Mouse (Mus musculus) liver, embryonic 12.5 days (tissue): ENCODE results near the gene Tpst2. TPM values are rescaled to one million over a fixed set of nuclear protein-coding genes. Genes with fewer than 3 reads are reported as not detected.

Source experiments
- ATAC-seq: fragments of 200-750 bp; cut with Nextera tagmentation; 2 replicates; pipeline ENCODE4 v1.8.0; 2017; ENCODE audit warnings: moderate number of reproducible peaks, mild to moderate bottlenecking, moderate library complexity
- H3K27ac ChIP-seq: fragments of 300-500 bp; sonication (generic); 2 replicates; pipeline ENCODE4 v1.5.1; 2016; ENCODE audit warnings: mild to moderate bottlenecking
- H3K27me3 ChIP-seq: fragments of 300-500 bp; sonication (generic); replicated peaks from 2 replicates; pipeline ENCODE4 v1.6.1; 2016; ENCODE audit warnings: mild to moderate bottlenecking, moderate library complexity
- H3K36me3 ChIP-seq: fragments of 300-500 bp; sonication (generic); 2 replicates; pipeline ENCODE4 v1.6.1; 2016; ENCODE audit warnings: mild to moderate bottlenecking, moderate library complexity
- H3K4me1 ChIP-seq: fragments of 300-500 bp; sonication (generic); 2 replicates; pipeline ENCODE4 v1.6.1; 2016
- H3K4me2 ChIP-seq: fragments of 300-500 bp; sonication (generic); 2 replicates; pipeline ENCODE4 v1.6.1; 2016; ENCODE audit warnings: mild to moderate bottlenecking, moderate library complexity
- H3K4me3 ChIP-seq: fragments of 300-500 bp; sonication (generic); 2 replicates; pipeline ENCODE4 v1.5.1; 2016; ENCODE audit warnings: mild to moderate bottlenecking, moderate library complexity
- H3K9ac ChIP-seq: fragments of 300-500 bp; sonication (generic); 2 replicates; pipeline ENCODE4 v1.6.1; 2016; ENCODE audit warnings: mild to moderate bottlenecking, moderate library complexity
- H3K9me3 ChIP-seq: fragments of 300-500 bp; sonication (generic); replicated peaks from 2 replicates; pipeline ENCODE4 v1.6.1; 2016; ENCODE audit warnings: mild to moderate bottlenecking, moderate library complexity
- WGBS: fragments of 180-500 bp; shearing (Covaris S2); methylation state at CpG from one replicate; pipeline ENCODE4 v1.1.7; 2016; ENCODE audit not compliant: insufficient replicate concordance; 5-methylcytosine and 5-hydroxymethylcytosine counted together
- polyA plus RNA-seq: library from polyadenylated mRNA; unstranded; fragments of >200 nt; fragmentation: Nextera tagmentation; extraction: Ambion mirVana; gene quantifications from 2 replicates; pipeline ENCODE4 v1.2.1, GENCODE M21; 2016

The Tpst2 gene
- polyA plus RNA-seq, 1 experiment from 2014 or later: 45.1 TPM

- Histone ChIP-seq H3K9me3 (no peaks in the 10 kb centered on the region), H3K27me3 (peaks cover 14% of the 10 kb centered on the region), H3K4me2 (no peak overlapping the region), H3K27ac (no peak overlapping the region), H3K9ac (no peak overlapping the region), H3K4me1 (peaks cover 26% of the 10 kb centered on the region), H3K36me3 (no peaks in the 10 kb centered on the region), H3K4me3 (no peak overlapping the region)
- WGBS: 80% methylated on average over 3 of the region's 3 CpGs
- ATAC-seq: no peak
These were observed 18.6 kb upstream of the Tpst2 start for GRCm38 (mm10) chr5:112257896-112258295.

- Histone ChIP-seq H3K27me3 (peaks cover 14% of the 10 kb centered on the region), H3K27ac (no peak overlapping the region), H3K4me3 (no peak overlapping the region), H3K9me3 (no peaks in the 10 kb centered on the region), H3K36me3 (no peaks in the 10 kb centered on the region), H3K9ac (no peak overlapping the region), H3K4me2 (no peak overlapping the region), H3K4me1 (peaks cover 14% of the 10 kb centered on the region)
- ATAC-seq: no peak
- 58% methylated on average over 16 of the region's 16 CpGs for WGBS
These were observed 16.4 kb upstream of the Tpst2 start for GRCm38 (mm10) chr5:112259862-112260650.

GRCm38 (mm10) chr5:112260818-112261217 lies 15.7 kb upstream of the Tpst2 start:
- no peak for ATAC-seq
- WGBS: 51% methylated on average over 3 of the region's 3 CpGs

GRCm38 (mm10) chr5:112264099-112264498 lies 12.4 kb upstream of the Tpst2 start:
- 72% methylated on average over 7 of the region's 7 CpGs for WGBS

More at GRCm38 (mm10) chr5:112260818-112261217, 15.7 kb upstream of the Tpst2 start:
- Histone ChIP-seq H3K36me3 (no peaks in the 10 kb centered on the region), H3K4me2 (no peak overlapping the region), H3K27me3 (peaks cover 14% of the 10 kb centered on the region), H3K9me3 (no peaks in the 10 kb centered on the region), H3K27ac (no peak overlapping the region), H3K4me3 (no peak overlapping the region), H3K4me1 (peaks cover 19% of the 10 kb centered on the region), H3K9ac (no peak overlapping the region)

GRCm38 (mm10) chr5:112265110-112265509 lies 11.4 kb upstream of the Tpst2 start:
- Histone ChIP-seq H3K36me3 (no peaks in the 10 kb centered on the region), H3K4me3 (no peak overlapping the region), H3K27me3 (peaks cover 30% of the 10 kb centered on the region), H3K4me2 (peak overlapping the region; percentile 56), H3K4me1 (peaks cover 51% of the 10 kb centered on the region), H3K9ac (no peak overlapping the region), H3K27ac (no peak overlapping the region), H3K9me3 (no peaks in the 10 kb centered on the region)
- ATAC-seq: no peak
- WGBS: 66% methylated on average over 5 of the region's 5 CpGs

More at GRCm38 (mm10) chr5:112264099-112264498, 12.4 kb upstream of the Tpst2 start:
- Histone ChIP-seq H3K4me1 (peaks cover 48% of the 10 kb centered on the region), H3K4me2 (no peak overlapping the region), H3K27ac (no peak overlapping the region), H3K9ac (no peak overlapping the region), H3K9me3 (no peaks in the 10 kb centered on the region), H3K36me3 (no peaks in the 10 kb centered on the region), H3K27me3 (peaks cover 26% of the 10 kb centered on the region), H3K4me3 (no peak overlapping the region)
- ATAC-seq: no peak

- H3K27me3 ChIP-seq: peaks cover 30% of the 10 kb centered on the region
- no peak overlapping the region for H3K4me3 ChIP-seq
- H3K27ac ChIP-seq: peak overlapping the region; percentile 37; the same call in 1 of the 2 replicates
- H3K9me3 ChIP-seq: no peaks in the 10 kb centered on the region
- H3K4me2 ChIP-seq: peak overlapping the region; percentile 56
- peak; percentile 75 for ATAC-seq
- H3K36me3 ChIP-seq: no peaks in the 10 kb centered on the region
- peaks cover 51% of the 10 kb centered on the region for H3K4me1 ChIP-seq
- 0 out of 2 replicates have a peak overlapping the region, but pooled peaks have one; percentile 5 for H3K9ac ChIP-seq
- 4% methylated on average over 10 of the region's 10 CpGs for WGBS
These were observed 11.0 kb upstream of the Tpst2 start for GRCm38 (mm10) chr5:112265515-112265914.

GRCm38 (mm10) chr5:112266011-112266777 lies 10.3 kb upstream of the Tpst2 start:
- ATAC-seq: peak; percentile 31
- Histone ChIP-seq H3K4me1 (peaks cover 53% of the 10 kb centered on the region), H3K4me2 (peak overlapping the region; percentile 56), H3K4me3 (no peak overlapping the region), H3K9ac (0 out of 2 replicates have a peak overlapping the region, but pooled peaks have one; percentile 5), H3K27ac (peak overlapping the region; percentile 37; the same call in 1 of the 2 replicates), H3K9me3 (no peaks in the 10 kb centered on the region), H3K36me3 (no peaks in the 10 kb centered on the region), H3K27me3 (peaks cover 33% of the 10 kb centered on the region)
- WGBS: 26% methylated on average over 9 of the region's 9 CpGs

GRCm38 (mm10) chr5:112270764-112271541 lies 5.5 kb upstream of the Tpst2 start:
- peaks cover 52% of the 10 kb centered on the region for H3K4me1 ChIP-seq
- H3K27ac ChIP-seq: no peak overlapping the region
- WGBS: 43% methylated on average over 24 of the region's 24 CpGs

GRCm38 (mm10) chr5:112272934-112273333 lies 3.6 kb upstream of the Tpst2 start:
- peaks cover 41% of the 10 kb centered on the region for H3K27me3 ChIP-seq
- no peak for ATAC-seq
- H3K9me3 ChIP-seq: no peaks in the 10 kb centered on the region
- H3K4me3 ChIP-seq: no peak overlapping the region
- no peak overlapping the region for H3K9ac ChIP-seq
- no peak overlapping the region for H3K27ac ChIP-seq
- H3K36me3 ChIP-seq: no peaks in the 10 kb centered on the region
- peaks cover 49% of the 10 kb centered on the region for H3K4me1 ChIP-seq
- WGBS: 56% methylated on average over 2 of the region's 2 CpGs
- H3K4me2 ChIP-seq: no peak overlapping the region

More at GRCm38 (mm10) chr5:112270764-112271541, 5.5 kb upstream of the Tpst2 start:
- Histone ChIP-seq H3K4me3 (no peak overlapping the region), H3K9ac (no peak overlapping the region), H3K27me3 (peaks cover 41% of the 10 kb centered on the region), H3K9me3 (no peaks in the 10 kb centered on the region), H3K4me2 (no peak overlapping the region), H3K36me3 (no peaks in the 10 kb centered on the region)
- no peak for ATAC-seq

GRCm38 (mm10) chr5:112273746-112274463 lies 2.6 kb upstream of the Tpst2 start:
- Histone ChIP-seq H3K4me1 (peaks cover 49% of the 10 kb centered on the region), H3K9me3 (no peaks in the 10 kb centered on the region), H3K4me2 (no peak overlapping the region), H3K9ac (no peak overlapping the region), H3K4me3 (no peak overlapping the region), H3K27me3 (peaks cover 31% of the 10 kb centered on the region), H3K36me3 (no peaks in the 10 kb centered on the region), H3K27ac (no peak overlapping the region)
- 37% methylated on average over 2 of the region's 2 CpGs for WGBS
- ATAC-seq: no peak
